Mouse (Mus musculus) cortical plate, adult 2 months (tissue): ENCODE data around the gene Dvl2. TPM values are rescaled to one million over a fixed set of nuclear protein-coding genes. Genes with fewer than 3 reads are reported as not detected.

Source experiments
- H3K27ac ChIP-seq: fragments of 200-500 bp; 2 replicates; pipeline ENCODE4 v1.5.1; 2012; ENCODE audit warnings: low read length, control low read depth, inconsistent platforms; ENCODE audit not compliant: insufficient read depth
- H3K4me1 ChIP-seq: fragments of 200-500 bp; 2 replicates; pipeline ENCODE4 v1.6.1; 2011; ENCODE audit warnings: low read length; ENCODE audit not compliant: control insufficient read depth, insufficient read depth
- H3K4me3 ChIP-seq: fragments of 200-500 bp; 2 replicates; pipeline ENCODE4 v1.5.1; 2011; ENCODE audit warnings: mild to moderate bottlenecking, low read length, control low read depth; ENCODE audit not compliant: insufficient read depth
- CTCF ChIP-seq: fragments of 200-500 bp; IDR thresholded peaks from 2 replicates; pipeline ENCODE4 v1.5.1; 2011; ENCODE audit warnings: mild to moderate bottlenecking, control low read depth, low read length; ENCODE audit not compliant: insufficient read depth; ENCODE audit errors: extremely low read depth
- POLR2A ChIP-seq: fragments of 200-500 bp; IDR thresholded peaks from 2 replicates; pipeline ENCODE4 v1.6.1; 2011; ENCODE audit warnings: mild to moderate bottlenecking, low read length, control low read depth; ENCODE audit not compliant: insufficient read depth; ENCODE audit errors: extremely low read depth
- polyA plus RNA-seq: library from polyadenylated mRNA; depleted of rRNA; stranded (reverse); fragments of >200 nt; gene quantifications from 2 replicates; pipeline ENCODE4 v1.2.3, GENCODE M21; 2012

Gene Dvl2
- polyA plus RNA-seq, 1 experiment = 26.9 TPM

- TF ChIP-seq CTCF (peak; percentile 23; the same call in 1 of the 2 replicates), POLR2A (no peak)
- H3K4me3 ChIP-seq = no peak overlapping the region; the same call in 1 of the 2 replicates
These were observed 1.5 kb downstream of the Dvl2 start for GRCm38 (mm10) chr11:70001865-70002264.

GRCm38 (mm10) chr11:70002471-70002870 lies 2.1 kb downstream of the Dvl2 start:
- no peak overlapping the region for H3K27ac ChIP-seq
- H3K4me3 ChIP-seq = no peak overlapping the region
- H3K4me1 ChIP-seq = peaks cover 8% of the 10 kb centered on the region; the same call in 1 of the 2 replicates
- TF ChIP-seq POLR2A = no peak
- TF ChIP-seq CTCF = no peak

More at GRCm38 (mm10) chr11:70001865-70002264, 1.5 kb downstream of the Dvl2 start:
- H3K27ac ChIP-seq = no peak overlapping the region
- peaks cover 8% of the 10 kb centered on the region; the same call in 1 of the 2 replicates for H3K4me1 ChIP-seq

DNA sequence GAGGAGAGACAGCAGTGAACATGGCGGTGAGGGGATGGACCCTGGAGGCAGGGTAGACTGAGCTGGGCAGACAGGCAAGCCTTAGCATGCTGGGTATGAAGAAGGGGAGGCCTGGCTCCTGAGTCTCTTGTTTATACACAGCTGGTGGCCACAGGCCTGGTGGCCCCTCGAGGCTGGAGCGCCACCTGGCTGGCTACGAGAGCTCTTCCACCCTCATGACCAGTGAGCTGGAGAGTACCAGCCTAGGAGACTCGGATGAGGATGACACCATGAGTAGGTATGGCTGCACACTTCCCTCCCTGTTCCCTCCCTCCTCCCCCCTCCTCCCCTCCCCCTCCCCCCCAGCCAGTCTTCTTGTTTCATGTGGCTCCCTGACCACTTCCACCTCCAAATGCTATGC lies 5.1 kb downstream of the Dvl2 start:
- Histone ChIP-seq H3K4me3 (no peak overlapping the region), H3K4me1 (peaks cover 8% of the 10 kb centered on the region; the same call in 1 of the 2 replicates), H3K27ac (no peak overlapping the region)
- TF ChIP-seq POLR2A (no peak), CTCF (0 out of 2 replicates have a peak, but pooled peaks have one; percentile 11)

DNA sequence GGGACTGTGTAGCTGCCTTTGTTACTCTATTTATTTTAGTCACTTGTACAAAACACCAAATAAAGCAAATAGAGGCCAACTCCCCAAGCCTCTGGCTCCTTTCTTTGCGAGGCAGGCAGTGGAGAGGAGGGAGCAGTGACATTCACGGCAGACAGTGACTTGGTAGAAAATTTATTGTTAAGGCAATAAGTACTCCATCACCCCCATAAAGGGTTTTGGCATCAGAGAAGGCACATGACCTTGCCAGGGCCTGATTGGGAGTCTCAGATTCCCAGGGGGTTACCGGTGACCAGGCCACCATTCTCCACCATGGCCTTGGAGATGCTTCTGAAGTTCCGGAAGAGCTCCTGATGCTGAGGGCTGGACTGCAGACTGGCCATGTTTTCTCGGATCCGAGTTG lies 9.6 kb downstream of the Dvl2 start:
- H3K4me3 ChIP-seq = no peak overlapping the region
- TF ChIP-seq POLR2A = no peak
- no peak for TF ChIP-seq CTCF
- H3K27ac ChIP-seq = no peak overlapping the region
- peaks cover 4% of the 10 kb centered on the region; the same call in 1 of the 2 replicates for H3K4me1 ChIP-seq

GRCm38 (mm10) chr11:70010548-70010947 lies 10.2 kb downstream of the Dvl2 start:
- no peak for TF ChIP-seq POLR2A
- TF ChIP-seq CTCF = no peak
- Histone ChIP-seq H3K4me1 (peaks cover 4% of the 10 kb centered on the region; the same call in 1 of the 2 replicates), H3K27ac (no peak overlapping the region), H3K4me3 (no peak overlapping the region)

DNA sequence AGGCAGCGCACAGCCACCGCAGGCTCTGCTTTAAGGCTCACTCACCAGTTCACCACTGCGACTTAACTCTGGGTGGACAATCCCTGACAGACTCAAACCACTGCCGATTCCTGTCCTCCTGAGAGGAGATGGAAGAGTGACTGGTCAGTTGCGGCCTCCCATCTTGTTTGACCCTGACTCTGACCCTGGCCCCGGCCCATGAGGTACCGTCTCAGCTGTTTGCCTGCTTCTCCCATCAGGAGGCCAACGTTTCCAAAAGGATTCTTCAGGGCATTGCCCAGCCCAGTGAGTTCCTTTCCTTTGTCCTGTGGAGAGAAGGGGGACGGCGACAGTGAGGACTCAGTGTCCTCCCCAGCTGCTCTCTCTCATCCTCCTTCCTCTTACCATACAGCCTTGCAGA lies 10.6 kb downstream of the Dvl2 start:
- Histone ChIP-seq H3K4me1 (peaks cover 4% of the 10 kb centered on the region; the same call in 1 of the 2 replicates), H3K27ac (no peak overlapping the region), H3K4me3 (no peak overlapping the region)
- TF ChIP-seq CTCF (no peak), POLR2A (no peak)

DNA sequence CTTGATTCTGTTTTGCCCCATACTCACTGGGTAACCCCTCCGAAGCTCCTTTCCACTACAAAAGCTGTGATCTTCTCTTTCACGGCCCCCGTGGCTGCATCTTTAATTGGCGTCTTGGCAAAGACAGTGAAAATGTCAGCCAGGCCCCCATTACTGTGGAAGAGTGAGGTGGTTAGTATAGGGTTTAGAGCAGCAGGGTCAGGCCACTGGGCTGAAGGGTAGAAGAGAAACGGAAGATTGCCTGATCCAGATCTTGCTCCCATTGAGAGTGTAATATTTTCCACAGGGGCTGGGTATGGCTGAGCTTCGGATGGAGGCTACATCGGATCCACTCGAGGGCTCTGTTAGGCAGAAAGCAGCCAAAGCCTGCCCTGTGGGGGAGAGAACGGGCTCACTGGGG lies 12.5 kb downstream of the Dvl2 start:
- Histone ChIP-seq H3K27ac (no peak overlapping the region), H3K4me1 (peaks cover 4% of the 10 kb centered on the region; the same call in 1 of the 2 replicates), H3K4me3 (no peak overlapping the region)
- TF ChIP-seq POLR2A (no peak), CTCF (no peak)

DNA sequence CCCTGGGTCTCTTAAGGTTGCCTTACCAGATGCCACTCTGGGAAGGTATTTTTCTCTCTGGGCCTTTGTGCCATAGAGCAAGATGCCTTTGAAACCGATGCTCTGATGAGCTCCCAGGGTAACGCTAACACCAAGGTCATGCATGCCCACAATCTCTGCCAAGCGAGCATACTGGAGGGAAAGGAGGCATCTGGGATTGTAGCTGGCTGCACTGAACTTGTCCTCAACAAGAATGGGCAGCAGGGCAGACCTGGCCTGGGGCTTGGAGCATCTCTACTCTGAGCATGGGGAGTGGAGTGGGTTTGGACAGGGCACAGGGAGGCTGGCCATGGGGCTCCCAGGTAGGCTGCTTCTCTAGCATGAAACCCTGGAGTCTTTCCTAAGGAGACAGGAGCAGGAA lies 13.0 kb downstream of the Dvl2 start:
- Histone ChIP-seq H3K4me3 (no peak overlapping the region), H3K4me1 (peaks cover 4% of the 10 kb centered on the region; the same call in 1 of the 2 replicates), H3K27ac (no peak overlapping the region)
- no peak for TF ChIP-seq CTCF

DNA sequence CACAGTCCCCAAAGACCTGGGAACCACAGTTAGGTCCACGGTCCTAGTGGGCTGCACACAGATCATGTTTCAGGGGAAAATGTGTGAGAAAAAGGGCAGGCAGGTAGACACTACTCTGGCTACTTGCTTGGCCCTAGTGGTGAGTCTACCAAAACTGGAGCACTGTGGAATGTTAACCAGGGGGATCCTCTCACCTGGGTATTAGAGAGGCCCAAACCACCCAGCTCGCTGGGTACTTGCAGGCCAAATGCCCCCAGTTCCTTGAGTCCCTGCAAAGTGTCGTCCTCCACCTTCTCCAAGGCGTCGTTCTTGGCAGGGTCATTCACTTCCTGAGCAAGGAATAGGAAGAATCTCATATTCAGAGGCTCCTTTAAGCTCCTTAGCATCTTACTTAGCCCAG lies 13.7 kb downstream of the Dvl2 start:
- Histone ChIP-seq H3K27ac (no peak overlapping the region), H3K4me3 (no peak overlapping the region), H3K4me1 (peaks cover 4% of the 10 kb centered on the region; the same call in 1 of the 2 replicates)
- TF ChIP-seq POLR2A (no peak), CTCF (no peak)

GRCm38 (mm10) chr11:70014880-70015558 lies 14.6 kb downstream of the Dvl2 start, which contains the start of gene Acadvl:
Acadvl (minus strand) TSS chr11:70015411.
- TF ChIP-seq CTCF (no peak; the same call in 1 of the 2 replicates), POLR2A (peak; percentile 82)
- peaks cover 4% of the 10 kb centered on the region; the same call in 1 of the 2 replicates for H3K4me1 ChIP-seq
- H3K27ac ChIP-seq = peak within 1 kb of the TSS; percentile 66

More at GRCm38 (mm10) chr11:70014880-70015558, 14.6 kb downstream of the Dvl2 start, which contains the start of gene Acadvl:
- peak within 1 kb of the TSS; percentile 68 for H3K4me3 ChIP-seq
